Mouse (Mus musculus) bone marrow macrophage, adult 2 months (primary cell): ENCODE measurements at regions not wholly inside any gene's neighbourhood (a gene's known extent, or its start where the extent isn't known, plus 50 kb on each side); places are given as distances from the start of the nearest gene placed in this dataset.

Experiments used
- CTCF ChIP-seq: IDR thresholded peaks from 2 replicates; pipeline ENCODE4 v1.5.1; 2012; ENCODE audit warnings: low read depth, mild to moderate bottlenecking, low read length, moderate library complexity
- POLR2A ChIP-seq: IDR thresholded peaks from 2 replicates; pipeline ENCODE4 v1.6.1; 2012; ENCODE audit warnings: mild to moderate bottlenecking, low read depth, low read length, borderline replicate concordance

GRCm38 (mm10) chr13:97312420-97313370 lies 71.8 kb downstream of the Enc1 start:
- TF ChIP-seq POLR2A (no peak), CTCF (no peak)
